Mouse (Mus musculus): Measurements from ENCODE around the gene Trp53i13. TPM values are rescaled to one million over a fixed set of nuclear protein-coding genes. Genes with fewer than 3 reads are reported as not detected.

Trp53i13 gene
- polyA plus RNA-seq, 1 experiment from 2014 or later: 23.5 TPM

GRCm38 (mm10) chr11:77506273-77506672, 9.5 kb downstream of the Trp53i13 start:
- ATAC-seq (ENCODE audit: extremely low read depth, insufficient number of reproducible peaks, low FRiP score, low TSS enrichment): no peak
- Histone ChIP-seq H3K27me3 (replicated peaks) (no peaks in the 10 kb centered on the region), H3K36me3 (peaks cover 87% of the 10 kb centered on the region), H3K9me3 (no peaks in the 10 kb centered on the region), H3K4me2 (no peak overlapping the region), H3K4me3 (no peak overlapping the region), H3K9ac (no peak overlapping the region), H3K27ac (replicated peaks) (no peak overlapping the region), H3K4me1 (peaks cover 25% of the 10 kb centered on the region)
- 83% methylated on average over 14 of the region's 14 CpGs for WGBS

GRCm38 (mm10) chr11:77505291-77505980, 10.3 kb downstream of the Trp53i13 start:
- 88% methylated on average over 22 of the region's 22 CpGs for WGBS
- H3K36me3 ChIP-seq: peaks cover 93% of the 10 kb centered on the region
- H3K9ac ChIP-seq: no peak overlapping the region
- ATAC-seq (ENCODE audit: extremely low read depth, insufficient number of reproducible peaks, low FRiP score, low TSS enrichment): no peak
- H3K4me3 ChIP-seq: no peak overlapping the region
- H3K9me3 ChIP-seq: no peaks in the 10 kb centered on the region
- H3K4me1 ChIP-seq: peaks cover 32% of the 10 kb centered on the region
- no peaks in the 10 kb centered on the region for H3K27me3 ChIP-seq (replicated peaks)
- no peak overlapping the region for H3K4me2 ChIP-seq
- no peak overlapping the region for H3K27ac ChIP-seq (replicated peaks)

GRCm38 (mm10) chr11:77504377-77504776, 11.4 kb downstream of the Trp53i13 start:
- Histone ChIP-seq H3K36me3 (peaks cover 93% of the 10 kb centered on the region), H3K9ac (no peak overlapping the region), H3K4me3 (no peak overlapping the region), H3K4me1 (peaks cover 34% of the 10 kb centered on the region), H3K27me3 (replicated peaks) (no peaks in the 10 kb centered on the region), H3K9me3 (no peaks in the 10 kb centered on the region), H3K27ac (replicated peaks) (no peak overlapping the region), H3K4me2 (no peak overlapping the region)
- ATAC-seq (ENCODE audit: extremely low read depth, insufficient number of reproducible peaks, low FRiP score, low TSS enrichment): no peak
- 90% methylated on average over 19 of the region's 19 CpGs for WGBS

- H3K27me3 ChIP-seq (replicated peaks): no peaks in the 10 kb centered on the region
- peak overlapping the region; percentile 1 for H3K9ac ChIP-seq
- 0 out of 2 replicates have a peak overlapping the region, but pooled peaks have one; percentile 18 for H3K27ac ChIP-seq (replicated peaks)
- no peaks in the 10 kb centered on the region for H3K9me3 ChIP-seq
- H3K4me3 ChIP-seq: no peak overlapping the region
- peaks cover 92% of the 10 kb centered on the region for H3K36me3 ChIP-seq
- WGBS: 78% methylated on average over 3 of the region's 3 CpGs
- ATAC-seq (ENCODE audit: extremely low read depth, insufficient number of reproducible peaks, low FRiP score, low TSS enrichment): no peak
- H3K4me2 ChIP-seq: no peak overlapping the region
- peaks cover 32% of the 10 kb centered on the region for H3K4me1 ChIP-seq
Observed at GRCm38 (mm10) chr11:77503511-77503910, 12.3 kb downstream of the Trp53i13 start.

GRCm38 (mm10) chr11:77502481-77502880, 13.3 kb downstream of the Trp53i13 start:
- Histone ChIP-seq H3K4me1 (peaks cover 35% of the 10 kb centered on the region), H3K4me3 (no peak overlapping the region), H3K9ac (peak overlapping the region; percentile 1; the same call in 1 of the 2 replicates), H3K27ac (replicated peaks) (no peak overlapping the region), H3K36me3 (peaks cover 86% of the 10 kb centered on the region), H3K27me3 (replicated peaks) (no peaks in the 10 kb centered on the region), H3K4me2 (no peak overlapping the region), H3K9me3 (no peaks in the 10 kb centered on the region)
- WGBS: 78% methylated on average over 6 of the region's 6 CpGs
- ATAC-seq (ENCODE audit: extremely low read depth, insufficient number of reproducible peaks, low FRiP score, low TSS enrichment): no peak

GRCm38 (mm10) chr11:77501971-77502370, 13.8 kb downstream of the Trp53i13 start:
- ATAC-seq (ENCODE audit: extremely low read depth, insufficient number of reproducible peaks, low FRiP score, low TSS enrichment): no peak
- no peak overlapping the region for H3K4me2 ChIP-seq
- H3K36me3 ChIP-seq: peaks cover 82% of the 10 kb centered on the region
- H3K4me1 ChIP-seq: peaks cover 40% of the 10 kb centered on the region
- no peak overlapping the region for H3K4me3 ChIP-seq
- no peaks in the 10 kb centered on the region for H3K9me3 ChIP-seq
- 89% methylated on average over 4 of the region's 4 CpGs for WGBS
- H3K27ac ChIP-seq (replicated peaks): no peak overlapping the region
- no peaks in the 10 kb centered on the region for H3K27me3 ChIP-seq (replicated peaks)
- no peak overlapping the region for H3K9ac ChIP-seq

- Histone ChIP-seq H3K36me3 (peaks cover 76% of the 10 kb centered on the region), H3K4me1 (peaks cover 46% of the 10 kb centered on the region), H3K9ac (peak overlapping the region; percentile 40; the same call in 1 of the 2 replicates), H3K27me3 (replicated peaks) (no peaks in the 10 kb centered on the region), H3K9me3 (no peaks in the 10 kb centered on the region), H3K27ac (replicated peaks) (no peak overlapping the region), H3K4me2 (no peak overlapping the region), H3K4me3 (no peak overlapping the region)
- 19% methylated on average over 5 of the region's 5 CpGs for WGBS
- no peak for ATAC-seq (ENCODE audit: extremely low read depth, insufficient number of reproducible peaks, low FRiP score, low TSS enrichment)
Observed at GRCm38 (mm10) chr11:77501392-77501791, 14.4 kb downstream of the Trp53i13 start.

GRCm38 (mm10) chr11:77500361-77501325, 15.1 kb downstream of the Trp53i13 start:
- H3K9me3 ChIP-seq: no peaks in the 10 kb centered on the region
- H3K27me3 ChIP-seq (replicated peaks): no peaks in the 10 kb centered on the region
- 83% methylated on average over 17 of the region's 17 CpGs for WGBS
- no peak for ATAC-seq (ENCODE audit: extremely low read depth, insufficient number of reproducible peaks, low FRiP score, low TSS enrichment)
- H3K27ac ChIP-seq (replicated peaks): no peak overlapping the region
- no peak overlapping the region for H3K4me3 ChIP-seq
- H3K36me3 ChIP-seq: peaks cover 71% of the 10 kb centered on the region
- H3K4me2 ChIP-seq: no peak overlapping the region
- peak overlapping the region; percentile 40; the same call in 1 of the 2 replicates for H3K9ac ChIP-seq
- peaks cover 53% of the 10 kb centered on the region for H3K4me1 ChIP-seq

- no peak for ATAC-seq (ENCODE audit: extremely low read depth, insufficient number of reproducible peaks, low FRiP score, low TSS enrichment)
- H3K9me3 ChIP-seq: no peaks in the 10 kb centered on the region
Observed at GRCm38 (mm10) chr11:77499354-77499753, 16.4 kb downstream of the Trp53i13 start.

GRCm38 (mm10) chr11:77498261-77499139, 17.3 kb downstream of the Trp53i13 start:
- ATAC-seq (ENCODE audit: extremely low read depth, insufficient number of reproducible peaks, low FRiP score, low TSS enrichment): no peak
- H3K9ac ChIP-seq: peak overlapping the region; percentile 73
- peaks cover 71% of the 10 kb centered on the region for H3K4me1 ChIP-seq

More at GRCm38 (mm10) chr11:77499354-77499753, 16.4 kb downstream of the Trp53i13 start:
- 85% methylated on average over 7 of the region's 7 CpGs for WGBS
- no peak overlapping the region for H3K4me2 ChIP-seq
- H3K27me3 ChIP-seq (replicated peaks): no peaks in the 10 kb centered on the region
- H3K27ac ChIP-seq (replicated peaks): no peak overlapping the region
- H3K4me1 ChIP-seq: peaks cover 66% of the 10 kb centered on the region
- H3K36me3 ChIP-seq: peaks cover 58% of the 10 kb centered on the region
- H3K4me3 ChIP-seq: no peak overlapping the region
- H3K9ac ChIP-seq: 0 out of 2 replicates have a peak overlapping the region, but pooled peaks have one; percentile 73

More at GRCm38 (mm10) chr11:77498261-77499139, 17.3 kb downstream of the Trp53i13 start:
- peak overlapping the region; percentile 36 for H3K4me2 ChIP-seq
- H3K36me3 ChIP-seq: peaks cover 49% of the 10 kb centered on the region
- H3K4me3 ChIP-seq: no peak overlapping the region
- H3K9me3 ChIP-seq: no peaks in the 10 kb centered on the region
- WGBS: 69% methylated on average over 12 of the region's 12 CpGs
- H3K27me3 ChIP-seq (replicated peaks): no peaks in the 10 kb centered on the region
- peak overlapping the region; percentile 93 for H3K27ac ChIP-seq (replicated peaks)

Measured in heart, embryonic 13.5 days (tissue).